Mouse (Mus musculus) liver, embryonic 14.5 days (tissue): ENCODE results near the gene Ccdc148.

Source experiments
- CTCF ChIP-seq: IDR thresholded peaks from 2 replicates; pipeline ENCODE4 v1.5.1; 2016; ENCODE audit warnings: antibody characterized with exemption, low read depth, control low read depth
- EP300 ChIP-seq: IDR thresholded peaks from 2 replicates; pipeline ENCODE4 v1.6.1; 2016; ENCODE audit warnings: antibody characterized with exemption, low read depth

DNA sequence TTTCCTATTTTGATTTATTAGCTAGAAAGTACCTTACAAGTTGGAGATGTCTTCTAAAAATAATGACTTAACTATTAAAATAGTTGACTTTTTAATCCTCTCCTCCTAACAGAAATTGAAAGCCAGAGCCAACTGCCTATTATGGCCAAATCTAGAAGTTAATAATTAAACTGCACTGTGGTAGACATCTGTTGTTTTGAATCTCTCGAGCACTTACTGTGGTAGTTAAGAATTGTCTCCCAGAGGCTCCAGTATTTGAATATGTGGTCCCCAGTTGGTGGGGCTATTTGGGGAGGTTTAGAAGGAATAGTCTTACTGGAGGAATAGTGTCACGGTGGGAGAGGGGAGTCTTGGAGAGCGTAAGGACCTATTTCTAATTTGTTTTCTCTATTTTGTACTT, 319.5 kb downstream of the Ccdc148 start:
- no peak for TF ChIP-seq CTCF
- TF ChIP-seq EP300 = no peak
